Mouse (Mus musculus) CD4-positive, CD25-positive, alpha-beta regulatory T cell, adult 9 weeks (primary cell): ENCODE data around the gene Xrcc2. TPM values are rescaled to one million over a fixed set of nuclear protein-coding genes. Genes with fewer than 3 reads are reported as not detected.

Source experiments
- polyA plus RNA-seq: library from polyadenylated mRNA; unstranded; fragments of 100-300 nt; shearing (Covaris generic); gene quantifications from one replicate; pipeline ENCODE4 v1.2.1, GENCODE M21; 2017

Xrcc2 gene
- polyA plus RNA-seq, result 6.6 TPM

GRCm38 (mm10) chr5:25705567-25706349, at the start of gene Xrcc2:
Xrcc2 (minus strand) TSS chr5:25705825.

Other genes starting within 250 kb of the Xrcc2 start
- 42.2 TPM for gene Kmt2c, start 207.0 kb downstream of the Xrcc2 start, polyA plus RNA-seq
- gene Cct8l1, start 189.8 kb downstream of the Xrcc2 start, polyA plus RNA-seq, result 0.14 TPM
- gene Actr3b, start 54.2 kb upstream of the Xrcc2 start, polyA plus RNA-seq, result 1.7 TPM
- gene Gm21663, start 236.6 kb upstream of the Xrcc2 start, polyA plus RNA-seq, result not detected
- not detected for gene Gm21671, start 248.6 kb upstream of the Xrcc2 start, polyA plus RNA-seq